Mouse (Mus musculus) T-cell, adult 2 months (primary cell): ENCODE results near the gene Gm20517.

ENCODE experiments used
- DNase-seq: peaks from one replicate; pipeline ENCODE4 v3.0.0; 2022; ENCODE audit warnings: low spot score

Gene Gm20517

DNA sequence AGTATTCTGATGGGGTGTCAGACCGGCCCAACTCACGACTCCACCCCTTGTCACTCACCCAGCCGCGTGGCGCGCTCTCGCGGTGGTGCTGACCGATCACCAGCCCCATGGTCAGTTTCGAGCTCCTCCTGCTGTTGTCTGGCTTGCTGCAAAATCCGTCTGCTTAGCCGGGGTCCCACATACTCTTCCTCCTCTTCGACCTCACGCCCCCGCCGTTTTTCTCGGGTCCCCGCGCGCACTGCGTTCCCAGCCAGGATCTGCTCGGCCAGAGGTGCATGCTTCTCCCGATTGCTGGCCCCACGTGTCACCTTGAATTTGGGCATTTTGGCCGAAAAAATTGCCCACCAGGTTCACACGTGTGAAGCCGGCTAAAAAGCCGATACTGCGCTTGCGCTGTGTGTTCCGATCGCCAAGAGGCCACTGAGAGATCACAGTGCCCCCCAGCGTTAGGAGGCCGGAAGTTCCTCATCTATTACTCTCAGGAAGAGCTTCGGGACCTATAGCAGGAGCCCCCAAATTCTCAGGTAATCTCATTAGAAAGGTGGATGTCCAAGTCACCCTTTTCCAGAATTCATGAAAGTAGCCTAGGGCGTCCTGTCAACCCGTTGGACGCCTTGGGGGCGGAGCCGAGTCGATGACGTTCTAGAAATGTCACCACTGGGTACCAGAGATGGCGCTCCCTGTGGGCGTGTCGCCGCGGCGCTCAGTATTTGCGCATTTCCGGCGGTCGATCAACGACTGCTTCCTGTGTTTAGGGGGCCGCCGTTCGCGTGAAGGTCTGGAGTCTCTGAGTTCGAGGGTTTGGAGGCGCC is at the start of gene Gm20517, which contains the start of the genes Bysl and Med20:
Gene Gm20517 (plus strand): TSS at position 741 of the 812 bp plus-strand sequence.
Gene Bysl (minus strand): TSS at position 644 of the 812 bp plus-strand sequence.
Gene Med20 (plus strand): TSS at position 734 of the 812 bp plus-strand sequence.
- peak; percentile 96 for DNase-seq

DNA sequence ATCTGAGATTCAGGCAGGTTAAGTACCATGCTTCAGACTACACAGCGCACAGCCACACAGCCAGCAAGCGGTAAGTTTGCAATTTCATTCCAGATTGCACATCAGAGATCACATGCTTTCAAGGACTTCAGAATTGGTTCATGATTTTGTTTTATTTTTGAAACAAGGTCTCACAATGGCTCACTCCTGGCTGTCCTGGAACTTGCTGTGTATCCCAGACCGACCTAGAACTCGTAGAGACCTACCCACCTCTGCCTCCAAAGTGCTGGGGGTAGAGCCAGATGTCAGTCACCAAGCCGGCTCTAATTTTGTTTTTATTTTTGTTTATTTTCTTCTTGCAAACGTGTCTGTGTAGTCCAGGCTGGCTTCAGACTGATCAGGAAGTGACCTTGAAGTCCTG is 48.5 kb upstream of the Gm20517 start:
- DNase-seq = no peak

DNA sequence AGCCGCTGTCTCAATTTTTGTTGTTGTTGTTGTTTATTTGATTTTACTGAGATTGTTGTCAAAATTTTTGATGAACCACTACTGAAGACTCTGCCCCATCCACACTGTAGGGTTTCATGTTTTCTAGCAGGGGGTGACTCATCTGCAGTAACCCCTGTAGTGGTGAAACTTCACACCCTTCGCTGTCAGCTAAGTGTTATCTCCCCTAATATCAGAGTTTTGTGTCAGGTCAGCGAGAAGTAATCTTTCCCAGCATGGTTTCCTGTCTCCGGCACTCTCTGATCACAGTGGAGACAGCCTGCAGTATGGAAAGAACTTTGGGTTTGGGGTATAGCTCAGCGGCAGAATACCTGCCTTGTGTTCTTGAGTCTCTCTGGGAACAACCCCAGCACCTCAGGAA is 46.8 kb upstream of the Gm20517 start:
- no peak for DNase-seq

DNA sequence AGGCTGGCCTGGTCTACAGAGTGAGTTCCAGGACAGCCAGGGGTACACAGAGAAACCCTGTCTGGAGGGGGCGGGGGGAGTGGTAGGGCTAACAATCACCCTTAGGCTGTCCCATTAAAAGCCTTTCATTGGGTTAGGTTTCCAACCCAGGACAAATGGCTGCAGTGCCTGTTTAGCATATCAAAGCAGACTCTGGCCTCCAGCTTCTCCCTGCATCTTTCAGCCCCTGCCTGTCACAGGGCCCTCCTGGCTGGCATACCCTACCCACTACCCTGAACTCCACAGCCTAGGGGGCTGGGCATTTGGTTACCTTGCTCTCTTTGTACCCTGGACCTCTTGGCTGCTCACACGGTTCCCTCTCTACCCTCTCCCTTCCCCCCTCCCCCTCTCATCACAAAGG is 45.3 kb upstream of the Gm20517 start:
- no peak for DNase-seq

DNA sequence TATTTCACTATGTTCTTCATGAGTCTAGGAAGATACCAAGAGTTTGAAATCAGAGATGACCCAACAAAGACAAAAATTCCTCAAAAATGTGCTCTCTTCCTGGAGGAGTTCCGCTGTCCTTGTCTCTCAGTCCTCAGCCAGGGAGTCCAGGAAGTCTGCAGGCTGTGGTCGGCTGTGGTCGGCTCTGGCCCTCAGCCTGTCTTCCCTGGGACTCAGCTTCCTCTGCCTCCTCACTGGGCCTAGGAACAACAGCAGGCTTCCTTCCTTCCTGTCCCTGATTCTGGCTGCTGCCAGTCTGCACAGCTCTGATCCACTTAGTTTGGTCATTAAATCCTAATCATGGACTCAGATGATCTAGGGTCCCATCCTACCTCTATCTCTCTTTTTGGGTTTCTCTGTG is 44.1 kb upstream of the Gm20517 start:
- DNase-seq = no peak

DNA sequence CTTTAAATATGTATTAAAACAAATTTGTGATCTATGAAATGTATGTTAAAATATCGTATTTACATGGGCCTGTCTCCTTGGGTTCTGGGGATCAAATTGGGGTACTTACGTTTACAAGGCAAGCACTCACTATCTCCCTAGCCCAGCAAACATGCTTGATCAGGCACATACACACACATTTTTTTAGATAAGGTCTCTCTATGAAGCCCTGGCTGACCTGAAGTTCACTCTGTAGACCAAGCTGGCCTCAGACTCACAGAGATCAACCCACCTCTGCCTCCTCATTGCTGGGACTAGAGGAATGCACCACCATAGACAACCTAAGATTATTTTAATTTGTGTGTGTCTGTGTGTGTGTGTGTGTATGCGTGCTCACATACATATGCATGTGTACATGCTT is 43.0 kb upstream of the Gm20517 start:
- DNase-seq = no peak

DNA sequence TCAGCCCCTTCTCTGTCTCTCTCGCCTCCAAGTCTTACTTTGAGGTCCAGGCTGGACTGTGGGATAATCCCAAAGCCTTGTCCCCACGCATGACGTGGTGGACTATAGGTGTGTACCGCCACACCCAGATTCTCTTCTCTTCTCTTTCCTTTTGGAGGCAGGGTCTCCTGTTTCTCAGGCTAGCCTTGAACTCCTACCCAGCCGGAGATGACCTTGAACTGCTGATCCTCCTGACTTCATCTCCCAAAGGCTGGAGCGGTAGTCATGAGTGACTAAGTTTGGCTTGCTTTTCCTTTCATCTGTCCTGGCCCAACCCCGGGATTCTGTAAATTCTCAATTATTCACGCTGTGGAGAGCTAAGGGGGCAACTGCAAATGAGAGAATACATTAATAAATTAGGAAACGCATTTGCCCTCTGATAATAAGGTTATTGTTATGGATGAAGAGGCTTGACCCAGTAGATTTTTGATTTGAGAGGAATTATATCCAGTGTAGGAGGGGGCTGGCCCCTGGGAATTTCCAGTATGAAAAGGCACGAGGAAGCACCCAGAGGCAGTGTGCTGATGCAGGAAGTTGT is 42.4 kb upstream of the Gm20517 start:
- no peak for DNase-seq

DNA sequence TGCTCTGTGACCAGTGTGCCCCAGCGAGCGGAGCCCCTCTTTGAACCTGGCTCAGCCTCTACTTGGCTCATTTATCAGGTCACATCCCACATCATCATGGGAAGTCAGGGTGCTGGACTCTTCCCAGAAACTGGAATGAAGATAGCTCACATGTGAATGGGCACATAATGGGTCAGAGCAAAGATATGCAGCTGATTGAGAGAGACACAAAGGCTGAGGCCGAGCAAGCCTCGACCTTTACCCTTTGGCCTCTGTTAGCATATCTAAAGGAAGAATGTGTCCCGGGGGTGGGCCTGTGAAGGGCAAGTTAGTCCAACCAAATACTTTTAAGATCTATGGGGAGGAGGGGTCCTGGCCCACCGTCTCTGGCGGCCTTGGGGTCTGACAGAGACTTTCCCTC is 39.8 kb upstream of the Gm20517 start:
- no peak for DNase-seq

DNA sequence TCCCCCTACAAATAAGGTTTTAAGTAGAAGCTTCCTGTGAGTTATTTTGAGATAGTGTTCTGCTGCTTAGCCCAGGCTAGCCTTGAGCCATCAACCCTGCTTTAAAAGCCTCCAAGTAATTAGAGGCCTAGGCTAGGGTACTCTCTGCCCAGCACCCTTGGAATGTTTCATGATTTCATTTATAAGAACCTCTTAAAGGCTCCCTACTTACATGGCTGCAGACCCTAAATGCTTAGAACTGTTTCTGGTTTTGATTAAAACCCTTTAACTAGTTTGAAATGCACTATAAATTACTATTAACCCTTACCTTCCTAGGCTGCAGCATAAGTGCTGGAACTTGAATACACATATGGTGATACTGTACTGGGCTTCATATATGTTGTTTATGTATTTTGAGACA is 39.0 kb upstream of the Gm20517 start:
- DNase-seq = no peak

DNA sequence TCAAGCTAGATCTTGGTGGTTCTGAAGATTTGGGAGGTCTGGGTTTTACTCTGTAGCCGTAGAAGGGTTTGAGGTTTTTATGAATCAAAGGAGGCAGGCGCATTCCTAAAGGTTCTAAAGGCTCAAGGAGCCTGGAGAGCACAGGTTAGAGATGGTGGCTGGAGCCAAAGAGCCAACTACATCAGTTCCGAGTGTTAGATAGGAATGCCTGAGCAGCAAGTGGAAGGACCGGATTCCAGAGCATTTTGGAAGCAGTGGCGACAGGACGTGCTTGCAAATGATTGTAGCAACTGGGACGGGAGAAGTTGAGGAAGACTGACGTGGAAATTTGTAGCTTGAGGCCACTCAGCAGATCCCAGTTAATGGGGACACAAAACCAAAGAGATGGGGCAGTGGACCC is 37.4 kb upstream of the Gm20517 start:
- DNase-seq = no peak

DNA sequence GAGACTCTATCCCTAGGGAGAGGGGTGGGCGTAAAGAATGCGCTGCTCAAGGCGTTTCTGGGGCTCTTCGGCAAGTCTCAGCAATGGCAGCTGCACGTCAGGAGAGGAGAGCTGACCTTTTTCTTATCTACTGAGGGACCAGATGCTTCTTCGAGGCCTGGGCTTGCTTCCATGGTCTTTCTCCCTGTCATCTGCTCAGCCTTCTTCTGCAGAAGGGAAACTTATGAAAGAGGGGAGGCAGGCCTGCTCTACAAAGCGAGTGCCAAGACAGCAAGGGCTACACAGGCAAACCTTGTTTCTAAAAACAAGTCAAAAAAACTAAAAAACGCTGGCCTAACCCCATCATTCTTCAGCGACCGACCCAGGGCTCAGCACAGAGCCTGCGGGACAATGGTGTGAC is 36.6 kb upstream of the Gm20517 start:
- no peak for DNase-seq

DNA sequence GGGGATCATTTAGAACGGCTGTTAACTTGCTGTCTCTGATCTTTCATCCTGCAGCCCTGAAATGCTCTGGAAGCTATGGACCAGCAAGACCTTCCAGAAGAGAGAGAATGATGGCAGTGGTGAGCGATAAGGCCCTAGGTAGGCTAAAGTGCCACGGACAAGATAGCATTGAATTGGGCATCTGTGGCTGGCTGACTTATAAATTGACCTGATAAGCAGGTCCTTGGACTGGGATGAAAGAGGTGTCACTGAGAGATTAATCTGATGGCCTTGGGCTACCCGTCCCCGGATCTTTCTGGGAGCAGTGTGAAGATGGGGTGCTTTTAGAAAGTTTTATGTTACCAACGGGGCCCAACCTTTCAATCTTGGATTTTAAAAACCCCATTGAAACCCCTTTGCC is 32.7 kb upstream of the Gm20517 start:
- no peak for DNase-seq

DNA sequence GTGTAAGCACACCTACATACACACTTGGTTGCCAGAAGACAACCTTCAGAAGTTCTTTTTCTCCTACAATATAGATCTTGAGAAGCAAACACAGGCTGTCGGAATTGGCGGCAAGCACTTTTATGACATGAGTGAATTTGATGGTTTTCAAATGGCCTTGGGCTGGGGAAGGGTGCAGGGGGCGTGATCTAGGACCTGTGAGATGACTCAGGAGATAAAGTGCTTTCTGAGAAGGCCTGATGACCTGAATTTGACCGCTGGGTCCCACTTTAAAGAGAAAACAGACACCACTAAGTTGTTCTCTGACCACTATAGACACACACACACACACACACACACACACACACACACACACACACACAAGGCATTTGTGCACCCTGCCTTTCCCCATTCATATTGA is 30.4 kb upstream of the Gm20517 start:
- no peak for DNase-seq

DNA sequence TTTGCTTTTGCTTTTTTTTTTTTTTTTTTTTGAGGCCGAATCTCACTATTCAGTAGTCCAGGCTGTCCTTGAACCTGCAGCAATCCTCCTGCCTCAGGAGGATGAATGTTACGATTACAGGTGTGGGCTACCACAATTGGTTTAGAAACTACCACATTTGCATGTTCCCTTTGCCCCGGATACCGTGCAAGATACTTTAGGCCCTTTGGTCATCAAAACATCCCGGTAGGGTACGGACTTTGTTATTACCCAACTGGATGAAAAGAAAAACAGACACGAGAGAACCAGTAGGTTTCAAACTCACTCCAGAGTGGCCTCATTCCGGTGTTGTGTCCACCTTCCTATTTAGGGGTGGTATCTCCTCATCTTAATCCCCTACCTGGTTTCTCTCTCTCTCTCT is 22.9 kb upstream of the Gm20517 start:
- no peak for DNase-seq

DNA sequence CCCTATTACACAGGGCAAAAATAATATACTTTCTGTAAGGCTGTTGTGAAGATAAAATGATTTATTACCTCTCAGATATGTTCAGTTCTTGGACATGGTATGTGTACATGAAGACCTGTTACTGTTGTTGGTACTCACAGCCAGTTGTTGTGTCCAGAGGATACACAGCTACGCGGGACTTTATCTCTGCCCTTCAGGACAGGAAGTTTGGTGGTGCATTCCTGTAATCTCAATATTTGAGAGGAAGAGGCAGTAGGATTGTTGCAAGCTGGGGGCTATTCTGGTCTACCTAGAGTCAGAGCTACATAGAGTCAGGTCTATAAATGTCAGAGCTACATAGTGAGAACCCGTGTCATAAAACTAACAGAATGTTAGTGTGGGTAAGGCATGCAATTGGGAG is 20.3 kb upstream of the Gm20517 start:
- DNase-seq = no peak

DNA sequence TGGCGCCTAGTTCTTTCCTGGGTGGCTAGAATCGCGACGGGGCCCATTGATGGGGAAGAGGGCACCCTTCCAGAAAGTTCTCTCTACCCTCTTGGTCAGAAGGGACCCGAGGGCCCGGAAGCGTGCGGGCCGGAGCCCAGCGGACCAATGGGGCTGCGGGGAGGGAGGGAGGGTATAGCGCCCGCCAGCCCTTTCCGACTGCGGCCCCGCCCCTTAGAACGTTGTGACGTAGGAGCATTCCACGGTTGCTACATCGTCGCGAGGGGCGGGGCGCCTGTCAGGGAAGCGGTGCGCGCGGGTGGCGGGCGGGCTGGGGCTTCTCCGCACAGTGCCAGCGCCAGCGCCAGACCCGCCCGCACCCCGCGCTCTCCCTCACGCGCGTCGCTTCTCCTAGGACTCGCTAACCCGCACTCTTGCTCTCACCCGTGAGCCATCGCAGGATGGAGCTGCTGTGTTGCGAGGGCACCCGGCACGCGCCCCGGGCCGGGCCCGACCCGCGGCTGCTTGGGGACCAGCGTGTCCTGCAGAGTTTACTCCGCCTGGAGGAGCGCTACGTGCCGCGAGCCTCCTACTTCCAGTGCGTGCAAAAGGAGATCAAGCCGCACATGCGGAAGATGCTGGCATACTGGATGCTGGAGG is 18.1 kb upstream of the Gm20517 start:
- peak; percentile 90 for DNase-seq

DNA sequence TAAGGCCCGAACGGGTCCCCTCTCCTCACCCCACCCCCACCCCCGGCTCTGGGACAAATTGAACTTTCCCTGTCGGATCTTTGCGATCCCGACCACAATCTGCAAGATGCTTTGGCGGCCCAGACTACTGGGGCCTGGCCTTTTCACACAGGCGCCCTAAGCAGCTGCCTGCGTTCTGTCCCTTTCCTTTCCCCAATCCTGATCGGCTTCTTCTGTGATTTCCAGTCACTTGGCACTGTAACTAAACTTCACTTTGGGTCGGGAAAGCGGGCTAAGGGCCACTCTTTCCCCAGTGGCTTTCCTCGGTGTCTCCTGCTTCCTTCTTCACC is 17.6 kb upstream of the Gm20517 start:
- DNase-seq = no peak

DNA sequence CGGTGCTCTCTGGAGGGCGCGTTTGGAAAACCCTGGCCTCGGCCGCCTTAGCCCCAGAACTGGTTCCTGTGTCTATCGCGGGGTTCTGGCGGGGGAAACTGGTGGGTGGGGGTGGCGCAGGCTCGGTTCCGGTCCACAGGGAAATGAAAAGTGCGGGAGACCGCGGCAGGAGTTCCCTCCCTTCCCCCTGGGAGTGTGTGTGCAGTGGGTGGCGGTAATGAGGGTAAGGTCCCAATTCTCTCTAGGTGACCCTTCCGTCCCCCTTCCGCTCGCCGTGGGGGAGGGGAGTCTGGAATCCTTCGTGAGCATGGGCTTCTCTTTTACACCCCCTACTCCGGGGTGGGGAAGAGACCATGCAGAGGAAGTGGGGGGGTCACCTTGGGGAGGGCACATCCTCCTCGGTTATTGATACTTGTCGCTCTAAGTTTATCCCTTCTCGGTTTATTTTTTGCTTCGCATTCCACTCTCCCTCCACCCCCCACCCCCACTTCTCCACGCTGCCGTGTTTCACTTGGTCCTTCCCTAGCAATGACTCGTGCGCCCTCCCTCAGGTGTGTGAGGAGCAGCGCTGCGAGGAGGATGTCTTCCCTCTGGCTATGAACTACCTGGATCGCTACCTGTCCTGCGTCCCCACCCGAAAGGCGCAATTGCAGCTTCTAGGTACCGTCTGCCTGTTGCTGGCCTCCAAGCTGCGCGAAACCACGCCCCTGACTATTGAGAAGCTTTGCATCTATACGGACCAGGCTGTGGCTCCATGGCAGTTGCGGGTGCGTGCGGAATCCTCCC is 17.0 kb upstream of the Gm20517 start:
- DNase-seq = peak; percentile 23

DNA sequence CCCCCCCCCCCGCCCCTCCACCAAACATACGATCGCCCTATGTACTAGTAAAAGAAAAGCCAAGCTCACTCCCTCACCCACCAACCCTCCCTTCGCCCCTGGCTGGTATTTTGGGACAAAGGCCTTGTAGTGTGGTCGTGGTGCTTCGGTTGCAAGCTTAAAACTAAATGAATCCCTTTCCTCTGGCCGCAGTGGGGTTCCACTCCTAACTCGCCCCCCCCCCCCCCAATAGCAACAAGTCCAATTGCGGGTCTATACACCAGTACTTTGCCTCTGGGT is 16.5 kb upstream of the Gm20517 start:
- no peak for DNase-seq

DNA sequence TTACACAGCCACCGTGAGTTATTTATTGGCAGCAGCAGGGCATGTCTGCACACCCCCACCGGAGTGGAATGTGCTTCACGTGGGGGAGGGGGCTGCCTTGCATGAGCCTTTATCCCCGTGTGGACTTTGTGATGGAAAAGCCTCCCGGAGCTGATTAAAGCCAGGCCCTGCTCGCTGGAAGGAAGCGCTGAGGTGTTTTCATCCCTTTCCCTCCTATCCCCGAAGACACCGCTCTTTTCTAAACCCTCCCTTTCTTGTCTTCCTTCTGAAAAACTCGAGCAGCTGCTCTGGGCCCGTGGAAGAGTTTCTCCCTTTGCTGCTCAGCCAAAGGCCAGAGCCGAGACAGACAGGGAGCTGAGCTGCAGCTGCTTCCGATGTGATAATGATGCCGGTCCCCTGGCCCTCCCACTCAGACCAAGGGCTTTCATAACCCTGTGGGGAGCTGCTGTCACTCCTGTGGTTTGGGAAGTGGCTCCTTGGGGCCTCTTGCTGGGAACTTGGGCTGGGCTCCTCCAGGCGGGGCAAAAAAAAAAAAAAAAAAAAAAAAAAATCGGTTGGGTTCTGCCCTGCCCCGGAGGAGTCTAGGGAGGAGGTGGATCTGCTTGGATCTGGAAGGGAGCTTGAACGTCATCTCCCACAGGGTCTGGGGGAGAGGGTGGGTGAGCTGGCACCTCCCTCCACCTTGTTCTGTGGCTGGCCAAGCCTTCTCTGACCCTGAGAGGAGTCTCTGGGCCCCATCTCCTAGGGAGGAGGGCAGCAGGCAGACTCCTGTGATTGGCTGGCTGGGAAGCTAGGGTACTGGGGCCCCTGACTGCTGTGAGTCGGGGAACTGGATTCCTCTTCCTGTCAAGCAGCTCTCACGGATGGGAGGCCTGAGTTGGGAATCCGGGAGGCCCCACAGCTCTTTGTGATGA is 15.9 kb upstream of the Gm20517 start:
- DNase-seq = peak; percentile 15

DNA sequence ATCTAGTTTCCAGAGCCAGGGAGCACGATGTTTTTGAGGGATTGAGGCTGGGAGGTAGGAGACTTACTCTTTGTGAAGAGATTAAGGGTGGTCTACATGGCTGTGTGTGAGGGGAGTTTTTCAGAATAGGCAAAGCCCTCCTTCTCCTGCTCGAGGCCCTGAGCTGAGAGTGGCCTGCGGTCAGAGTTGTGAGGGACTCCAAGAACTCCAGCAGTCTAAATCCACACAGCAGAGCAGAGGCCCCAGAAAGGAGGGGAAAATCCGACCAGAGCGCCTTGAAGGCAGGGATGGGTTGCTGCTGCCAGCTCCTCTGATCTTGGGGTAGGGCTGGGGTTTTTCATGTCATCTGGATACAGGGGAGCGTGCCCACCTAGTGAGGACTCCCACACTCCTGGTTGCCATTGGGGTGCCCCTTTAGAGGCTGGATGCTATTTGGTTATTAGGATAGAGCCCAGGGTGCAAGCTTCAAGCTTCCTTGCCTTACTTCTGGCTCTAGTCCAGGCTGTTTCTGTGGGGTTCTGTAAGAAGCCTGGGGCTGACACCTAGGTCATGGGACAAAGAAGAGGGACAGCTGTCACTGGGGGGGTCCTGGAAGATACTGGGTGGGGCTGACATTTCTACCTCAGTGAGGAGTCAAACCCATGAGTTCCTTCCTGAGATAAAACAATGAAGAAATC is 15.1 kb upstream of the Gm20517 start:
- no peak for DNase-seq
